Mouse (Mus musculus) gastrocnemius, postnatal 14 days (tissue): ENCODE results near the gene Slitrk6. TPM values are rescaled to one million over a fixed set of nuclear protein-coding genes. Genes with fewer than 3 reads are reported as not detected.

Experiments
- DNase-seq: peaks from one replicate; pipeline ENCODE4 v3.0.0; 2021; ENCODE audit warnings: mixed read lengths
- intact Hi-C: fragments of 180-260 bp; cut with DNase I; formaldehyde crosslinking; loops from one replicate; pipeline ENCODE4 v1.15.1; 2025; ENCODE audit warnings: low total_unique reads
- long read RNA-seq, 2 experiments: library from polyadenylated mRNA; stranded (forward); transcript quantifications; one replicate each; pipeline ENCODE4 v2.0.0; 2021
- total RNA-seq, 2 experiments: library from RNA; stranded (reverse); gene quantifications; 2 replicates each; pipeline ENCODE4 v1.2.3; 2021

Gene Slitrk6
- total RNA-seq = under 1 TPM; 0.44 to 0.72 TPM
- long read RNA-seq, experiment 1 = 0 reads
- long read RNA-seq, experiment 2, full-length matches to known transcripts = 1 of 1 reads
- long read RNA-seq, experiment 2, partial matches to known transcripts = 0 of 1 reads
- long read RNA-seq, experiment 2, other reads (novel, unspliced or antisense) = 0 of 1 reads

- intact Hi-C loops = no loop called here
- DNase-seq = no peak
Measured at GRCm38 (mm10) chr14:110754484-110755307, at the start of gene Slitrk6. TSS of gene Slitrk6 (minus strand) at chr14:110755149.

GRCm38 (mm10) chr14:110777546-110777945 is 22.6 kb upstream of the Slitrk6 start:
- intact Hi-C loops = no loop called here
- no peak for DNase-seq

- intact Hi-C loops = no loop called here
- no peak for DNase-seq
Measured at GRCm38 (mm10) chr14:110770694-110771093, 15.7 kb upstream of the Slitrk6 start.

- no peak for DNase-seq
- intact Hi-C loops = loop anchor here (5.0 kb wide), 1 partner anchor 870 kb away; no protein-coding TSS in a partner anchor
Measured at GRCm38 (mm10) chr14:110762588-110763220, 7.8 kb upstream of the Slitrk6 start.

- intact Hi-C loops = loop anchor here (5.0 kb wide), 1 partner anchor 869 kb away; no protein-coding TSS in a partner anchor
Measured at GRCm38 (mm10) chr14:110760909-110761308, 6.0 kb upstream of the Slitrk6 start.

GRCm38 (mm10) chr14:110755308-110755650 is 330 bp upstream of the Slitrk6 start:
- intact Hi-C loops = no loop called here

More at GRCm38 (mm10) chr14:110760909-110761308, 6.0 kb upstream of the Slitrk6 start:
- no peak for DNase-seq

GRCm38 (mm10) chr14:110739861-110740260 is 15.1 kb downstream of the Slitrk6 start:
- no peak for DNase-seq
- intact Hi-C loops = no loop called here

More at GRCm38 (mm10) chr14:110755308-110755650, 330 bp upstream of the Slitrk6 start:
- no peak for DNase-seq

DNA sequence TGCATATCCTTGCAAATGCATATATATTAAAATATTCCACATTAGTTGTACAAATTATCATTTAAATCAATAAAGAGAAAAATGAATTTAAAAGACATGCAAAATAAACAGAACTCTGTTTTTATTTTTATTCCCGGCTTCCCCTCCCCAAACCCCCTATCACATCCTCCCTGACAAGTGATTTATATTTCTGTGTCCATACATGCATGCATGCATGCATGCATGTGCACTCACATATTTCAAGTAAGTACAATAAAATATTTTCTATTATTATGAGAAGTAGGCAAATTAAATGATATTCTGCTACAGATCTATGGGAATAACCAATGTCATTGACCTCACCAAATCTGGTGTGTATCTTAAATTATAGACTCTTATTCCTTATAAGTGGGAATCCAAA is 15.6 kb downstream of the Slitrk6 start:
- intact Hi-C loops = no loop called here
- no peak for DNase-seq

GRCm38 (mm10) chr14:110728344-110728910 is 26.5 kb downstream of the Slitrk6 start:
- intact Hi-C loops = no loop called here
- no peak for DNase-seq

DNA sequence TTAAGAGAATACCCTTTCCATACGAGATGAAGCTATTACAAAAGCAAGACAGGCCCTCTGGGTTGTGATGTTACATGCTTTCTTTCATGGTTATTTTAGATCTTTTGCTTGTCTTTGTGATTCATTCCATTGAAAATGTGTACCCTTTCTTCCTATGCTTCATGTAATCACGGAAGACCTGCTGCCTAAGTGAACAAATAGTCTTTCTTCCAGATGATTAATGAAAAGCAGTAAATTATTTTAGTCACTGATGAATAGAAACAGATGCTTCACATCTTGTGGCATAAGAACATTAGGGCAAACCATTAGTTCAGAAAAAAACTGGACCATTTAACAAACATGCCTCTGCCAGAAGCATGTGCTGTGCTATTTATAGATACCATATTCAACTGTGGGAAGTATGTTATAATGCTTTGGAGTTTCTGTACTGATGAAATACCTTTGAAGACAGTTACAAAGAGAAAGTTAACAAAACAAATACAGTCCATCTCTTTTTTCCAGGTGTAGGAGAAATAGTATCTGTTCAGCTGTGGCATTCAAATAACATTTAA is 30.8 kb downstream of the Slitrk6 start:
- intact Hi-C loops = no loop called here
- no peak for DNase-seq
